In genomic region chr10:93741446-93742096, GRCm38 (mm10) we compare ENCODE assay signal across 12 mouse cellular contexts.
A peak's percentile ranks its signal among the peaks of the same experiment; 100 is the strongest.
DNase-seq lines count a peak whose midpoint lies in the region; ATAC-seq lines count a peak whose summit lies in the region.
"Had no signal": no experiment of that assay in that cellular context is flagged by ENCODE, and none has a peak within 500 bp of the region (broad histone marks: within the 10 kb centered on the region; RNA-seq: fewer than 3 reads in every experiment).

No protein-coding gene starts in this region.

- H3K4me1 ChIP-seq in hindbrain, embryonic 12.5 days = peaks cover 2% of the 10 kb centered on the region; the same call in 1 of the 2 replicates
- no peaks in the 10 kb centered on the region; the same call in 1 of the 2 replicates for H3K4me1 ChIP-seq in hindbrain, embryonic 16.5 days (ENCODE audit: control insufficient read depth, insufficient read depth, low read depth, low read length)
- H3K4me1 ChIP-seq in embryonic facial prominence, embryonic 11.5 days (ENCODE audit: control insufficient read depth, insufficient read depth, low read length) = no peaks in the 10 kb centered on the region

- H3K4me3 ChIP-seq in hindbrain, embryonic 12.5 days = no peak overlapping the region
- no peak overlapping the region for H3K4me3 ChIP-seq in hindbrain, embryonic 16.5 days (ENCODE audit: low read length)
- no peak overlapping the region for H3K4me3 ChIP-seq in embryonic facial prominence, embryonic 11.5 days (ENCODE audit: low read depth, low read length)

- 70% methylated on average over 14 of the region's 14 CpGs for WGBS in hindbrain, embryonic 12.5 days
- WGBS in hindbrain, embryonic 16.5 days = 66% methylated on average over 14 of the region's 14 CpGs
- WGBS in embryonic facial prominence, embryonic 11.5 days = 41% methylated on average over 14 of the region's 14 CpGs

- no peaks in the 10 kb centered on the region for H3K9me3 ChIP-seq in hindbrain, embryonic 12.5 days (replicated peaks)
- H3K9me3 ChIP-seq in hindbrain, embryonic 16.5 days (ENCODE audit: control insufficient read depth, low read length) = no peaks in the 10 kb centered on the region
- no peaks in the 10 kb centered on the region for H3K9me3 ChIP-seq in embryonic facial prominence, embryonic 11.5 days (replicated peaks; ENCODE audit: control insufficient read depth, low read length)

- 0 out of 2 replicates have a peak overlapping the region, but pooled peaks have one; percentile 5 for H3K27ac ChIP-seq in hindbrain, embryonic 12.5 days
- H3K27ac ChIP-seq in hindbrain, embryonic 16.5 days (ENCODE audit: low read depth, low read length) = no peak overlapping the region
- H3K27ac ChIP-seq in embryonic facial prominence, embryonic 11.5 days (replicated peaks; ENCODE audit: low read depth, low read length) = no peak overlapping the region
- H3K27ac ChIP-seq: stomach, postnatal 0 days had no signal

- peaks cover 15% of the 10 kb centered on the region for H3K36me3 ChIP-seq in hindbrain, embryonic 12.5 days
- H3K36me3 ChIP-seq in hindbrain, embryonic 16.5 days (ENCODE audit: control insufficient read depth, insufficient read depth, low read length) = no peaks in the 10 kb centered on the region
- no peaks in the 10 kb centered on the region for H3K36me3 ChIP-seq in embryonic facial prominence, embryonic 11.5 days (replicated peaks; ENCODE audit: control insufficient read depth, insufficient read depth, low read depth, low read length)

- no peak for ATAC-seq in hindbrain, embryonic 12.5 days (ENCODE audit: low FRiP score)
- no peak for ATAC-seq in hindbrain, embryonic 16.5 days
- no peak for ATAC-seq in embryonic facial prominence, embryonic 11.5 days (replicated peaks; ENCODE audit: insufficient number of reproducible peaks, low FRiP score, low TSS enrichment, low read depth)

- no peak overlapping the region for H3K9ac ChIP-seq in hindbrain, embryonic 12.5 days
- H3K9ac ChIP-seq in hindbrain, embryonic 16.5 days (ENCODE audit: low read depth, low read length) = no peak overlapping the region
- H3K9ac ChIP-seq in embryonic facial prominence, embryonic 11.5 days (replicated peaks; ENCODE audit: low read length) = no peak overlapping the region

- no peak overlapping the region for H3K4me2 ChIP-seq in hindbrain, embryonic 12.5 days (replicated peaks)
- no peak overlapping the region for H3K4me2 ChIP-seq in hindbrain, embryonic 16.5 days (ENCODE audit: low read length)
- H3K4me2 ChIP-seq in embryonic facial prominence, embryonic 11.5 days (ENCODE audit: low read depth, low read length) = no peak overlapping the region

- H3K27me3 ChIP-seq in hindbrain, embryonic 12.5 days = no peaks in the 10 kb centered on the region
- no peaks in the 10 kb centered on the region for H3K27me3 ChIP-seq in hindbrain, embryonic 16.5 days (replicated peaks; ENCODE audit: control insufficient read depth, insufficient read depth, low read length)
- no peaks in the 10 kb centered on the region for H3K27me3 ChIP-seq in embryonic facial prominence, embryonic 11.5 days (ENCODE audit: control insufficient read depth, insufficient read depth, low read length)
- H3K27me3 ChIP-seq: CH12.LX had no signal

- DNase-seq in brain, adult 2 months (ENCODE audit: low read depth, low spot score) = peak; percentile 90
- peak; percentile 70 for DNase-seq in cerebellum, adult 11-12 months
- peak; percentile 77 for DNase-seq in embryonic facial prominence, embryonic 11.5 days (ENCODE audit: low spot score)
- DNase-seq in kidney, postnatal 4 days = no peak
- no peak for DNase-seq in right cerebral cortex, adult 2 months (ENCODE audit: low spot score in 2 of 2)
- DNase-seq in urinary bladder, adult 18-20 months (ENCODE audit: low spot score in 2 of 2) = no peak
- DNase-seq: heart, postnatal 10 days; right cerebral cortex, postnatal 4 days had no signal

Comparison
In these comparisons a context has a peak if more than half of its experiments do, and no peak if none do; other contexts are left out.
1. DNase-seq: peak in brain, adult 2 months (single experiment), cerebellum, adult 11-12 months (single experiment) and embryonic facial prominence, embryonic 11.5 days (single experiment); none in kidney, postnatal 4 days (0 of 2), right cerebral cortex, adult 2 months (0 of 2) and urinary bladder, adult 18-20 months (0 of 2).